Mouse (Mus musculus): ENCODE measurements around the gene Pde7b.

Gene Pde7b

GRCm38 (mm10) chr10:20362450-20363118 is 362.3 kb downstream of the Pde7b start:
- DNase-seq (ENCODE audit: low read depth, low spot score) = no peak

- no peak for DNase-seq (ENCODE audit: low read depth, low spot score)
These were observed 363.1 kb downstream of the Pde7b start for GRCm38 (mm10) chr10:20361542-20362449.

DNA sequence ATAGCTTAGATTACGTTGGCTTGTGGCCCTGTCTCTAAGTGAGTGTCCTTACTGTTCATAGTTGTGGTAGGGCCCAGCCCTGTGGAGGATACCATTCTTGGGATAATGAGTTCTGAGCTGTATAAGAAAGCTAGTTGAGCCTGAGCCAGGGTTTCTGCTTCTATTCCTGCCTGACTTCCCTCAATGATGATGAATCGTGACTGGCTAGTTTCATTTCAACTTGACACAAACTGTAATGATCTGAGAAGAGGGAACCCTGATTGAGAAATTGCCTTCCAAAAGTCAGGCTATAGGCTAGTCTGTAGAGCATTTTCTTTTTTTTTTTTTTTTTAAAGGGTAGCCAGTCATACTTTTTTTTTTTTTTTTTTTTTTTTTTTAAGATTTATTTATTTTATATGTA is 376.0 kb downstream of the Pde7b start:
- no peak for DNase-seq (ENCODE audit: low read depth, low spot score)
